Mouse (Mus musculus) kidney, postnatal 14 days (tissue): ENCODE results near the gene Foxg1.

ENCODE experiments used
- DNase-seq: peaks from one replicate; pipeline ENCODE4 v3.0.0; 2022; ENCODE audit warnings: mixed read lengths

The Foxg1 gene

GRCm38 (mm10) chr12:49382565-49383520 is at the start of gene Foxg1:
Gene Foxg1 (plus strand): TSS chr12:49382660.
- DNase-seq, result no peak

GRCm38 (mm10) chr12:49349697-49350096 is 32.8 kb upstream of the Foxg1 start:
- DNase-seq, result no peak

GRCm38 (mm10) chr12:49368931-49369330 is 13.5 kb upstream of the Foxg1 start:
- DNase-seq, result no peak

- DNase-seq, result no peak
These were observed 10.3 kb upstream of the Foxg1 start for GRCm38 (mm10) chr12:49372170-49372569.

GRCm38 (mm10) chr12:49373176-49373575 is 9.3 kb upstream of the Foxg1 start:
- no peak for DNase-seq

GRCm38 (mm10) chr12:49373821-49374605 is 8.4 kb upstream of the Foxg1 start:
- no peak for DNase-seq

GRCm38 (mm10) chr12:49374606-49374995 is 7.9 kb upstream of the Foxg1 start:
- no peak for DNase-seq

GRCm38 (mm10) chr12:49375427-49376317 is 6.8 kb upstream of the Foxg1 start:
- no peak for DNase-seq

GRCm38 (mm10) chr12:49376318-49376992 is 6.0 kb upstream of the Foxg1 start:
- no peak for DNase-seq

GRCm38 (mm10) chr12:49377281-49377970 is 5.0 kb upstream of the Foxg1 start:
- DNase-seq, result no peak

GRCm38 (mm10) chr12:49378920-49379319 is 3.5 kb upstream of the Foxg1 start:
- DNase-seq, result no peak

GRCm38 (mm10) chr12:49379446-49379845 is 3.0 kb upstream of the Foxg1 start:
- DNase-seq, result no peak

- DNase-seq, result no peak
These were observed 2.0 kb upstream of the Foxg1 start for GRCm38 (mm10) chr12:49380442-49380841.

- DNase-seq, result no peak
These were observed 1.4 kb upstream of the Foxg1 start for GRCm38 (mm10) chr12:49381031-49381525.

GRCm38 (mm10) chr12:49381721-49382365 is 617 bp upstream of the Foxg1 start:
- DNase-seq, result no peak

GRCm38 (mm10) chr12:49383521-49384133 is 1.2 kb downstream of the Foxg1 start:
- no peak for DNase-seq

- no peak for DNase-seq
These were observed 1.9 kb downstream of the Foxg1 start for GRCm38 (mm10) chr12:49384295-49384875.

- DNase-seq, result no peak
These were observed 2.6 kb downstream of the Foxg1 start, which contains the start of gene Gm43517 for GRCm38 (mm10) chr12:49384876-49385630. Gene Gm43517 (plus strand): TSS chr12:49385174.

- DNase-seq, result no peak
These were observed 3.2 kb downstream of the Foxg1 start for GRCm38 (mm10) chr12:49385631-49385990.
